Mouse (Mus musculus) cerebellum, adult 9-11 months (tissue): ENCODE measurements around the gene Olfr357.

Source experiments
- DNase-seq: peaks from one replicate; pipeline ENCODE4 v3.0.0; 2022

The Olfr357 gene

GRCm38 (mm10) chr2:36993527-36993926, at the start of gene Olfr357:
Olfr357 (plus strand) TSS chr2:36993827.
- no peak for DNase-seq

GRCm38 (mm10) chr2:36997030-36997429, 3.4 kb downstream of the Olfr357 start:
- DNase-seq, result peak; percentile 42

DNA sequence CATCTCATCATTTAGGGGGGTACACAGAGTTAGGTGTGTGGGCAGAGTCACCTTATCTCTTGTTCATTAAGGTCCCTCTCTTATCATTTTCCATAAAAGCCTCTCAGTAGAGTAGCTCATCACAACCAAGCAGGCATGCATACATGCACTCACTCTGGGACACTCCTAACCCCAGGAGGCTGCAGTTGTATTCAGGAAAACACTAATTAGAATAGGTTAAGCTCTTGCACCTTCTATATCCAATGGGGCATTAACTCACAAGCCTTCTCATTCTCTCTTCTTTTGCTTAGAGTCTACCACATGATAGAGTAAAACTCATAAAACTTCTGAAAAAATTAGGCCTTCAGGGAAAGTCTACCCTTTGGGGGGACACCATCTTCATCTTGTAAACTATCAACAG, 15.6 kb downstream of the Olfr357 start, which contains the start of gene Olfr358:
Gene Olfr358, minus strand, starts transcription at position 101 of the 400 bp plus-strand sequence.
- no peak for DNase-seq
